Mouse (Mus musculus): ENCODE measurements at regions not wholly inside any gene's neighbourhood (a gene's known extent, or its start where the extent isn't known, plus 50 kb on each side); places are given as distances from the start of the nearest gene placed in this dataset.

- no peak for TF ChIP-seq CTCF (IDR thresholded peaks at IDR 0.05; ENCODE audit: borderline replicate concordance, extremely low read depth, insufficient read depth, insufficient read length)
- TF ChIP-seq POLR2A (IDR thresholded peaks at IDR 0.05; ENCODE audit: borderline replicate concordance, extremely low read depth, insufficient read depth, insufficient read length, poor library complexity, severe bottlenecking), result no peak
- no peak for DNase-seq (ENCODE audit: low read depth)
Observed at GRCm38 (mm10) chr11:93808431-93808830, 77.1 kb downstream of the Utp18 start.

- no peak for DNase-seq (ENCODE audit: low read depth)
Observed at GRCm38 (mm10) chr11:93807205-93807604, 78.4 kb downstream of the Utp18 start.

GRCm38 (mm10) chr11:93771143-93771940 lies 114.2 kb downstream of the Utp18 start:
- TF ChIP-seq CTCF (IDR thresholded peaks at IDR 0.05; ENCODE audit: borderline replicate concordance, extremely low read depth, insufficient read depth, insufficient read length) (no peak), POLR2A (IDR thresholded peaks at IDR 0.05; ENCODE audit: borderline replicate concordance, extremely low read depth, insufficient read depth, insufficient read length, poor library complexity, severe bottlenecking) (no peak)
- DNase-seq (ENCODE audit: low read depth), result peak; percentile 42

More at GRCm38 (mm10) chr11:93807205-93807604, 78.4 kb downstream of the Utp18 start:
- TF ChIP-seq CTCF (IDR thresholded peaks at IDR 0.05; ENCODE audit: borderline replicate concordance, extremely low read depth, insufficient read depth, insufficient read length) (no peak), POLR2A (IDR thresholded peaks at IDR 0.05; ENCODE audit: borderline replicate concordance, extremely low read depth, insufficient read depth, insufficient read length, poor library complexity, severe bottlenecking) (no peak)

- no peak for DNase-seq (ENCODE audit: low read depth)
- TF ChIP-seq POLR2A (IDR thresholded peaks at IDR 0.05; ENCODE audit: borderline replicate concordance, extremely low read depth, insufficient read depth, insufficient read length, poor library complexity, severe bottlenecking) (no peak), CTCF (IDR thresholded peaks at IDR 0.05; ENCODE audit: borderline replicate concordance, extremely low read depth, insufficient read depth, insufficient read length) (no peak)
Observed at GRCm38 (mm10) chr11:93765961-93766360, 119.6 kb downstream of the Utp18 start.

GRCm38 (mm10) chr11:93762832-93763530 lies 122.6 kb downstream of the Utp18 start:
- peak; percentile 77 for DNase-seq (ENCODE audit: low read depth)
- TF ChIP-seq CTCF (IDR thresholded peaks at IDR 0.05; ENCODE audit: borderline replicate concordance, extremely low read depth, insufficient read depth, insufficient read length) (peak; percentile 75; the same call in 1 of the 2 replicates), POLR2A (IDR thresholded peaks at IDR 0.05; ENCODE audit: borderline replicate concordance, extremely low read depth, insufficient read depth, insufficient read length, poor library complexity, severe bottlenecking) (no peak)

- DNase-seq (ENCODE audit: low read depth), result no peak
- no peak for TF ChIP-seq CTCF (IDR thresholded peaks at IDR 0.05; ENCODE audit: borderline replicate concordance, extremely low read depth, insufficient read depth, insufficient read length)
- no peak for TF ChIP-seq POLR2A (IDR thresholded peaks at IDR 0.05; ENCODE audit: borderline replicate concordance, extremely low read depth, insufficient read depth, insufficient read length, poor library complexity, severe bottlenecking)
Observed at GRCm38 (mm10) chr11:93757825-93758224, 127.7 kb downstream of the Utp18 start.

- TF ChIP-seq POLR2A (IDR thresholded peaks at IDR 0.05; ENCODE audit: borderline replicate concordance, extremely low read depth, insufficient read depth, insufficient read length, poor library complexity, severe bottlenecking) (no peak), CTCF (IDR thresholded peaks at IDR 0.05; ENCODE audit: borderline replicate concordance, extremely low read depth, insufficient read depth, insufficient read length) (no peak)
- DNase-seq (ENCODE audit: low read depth), result no peak
Observed at GRCm38 (mm10) chr11:93736618-93737017, 148.9 kb downstream of the Utp18 start.

- no peak for TF ChIP-seq POLR2A (IDR thresholded peaks at IDR 0.05; ENCODE audit: borderline replicate concordance, extremely low read depth, insufficient read depth, insufficient read length, poor library complexity, severe bottlenecking)
- TF ChIP-seq CTCF (IDR thresholded peaks at IDR 0.05; ENCODE audit: borderline replicate concordance, extremely low read depth, insufficient read depth, insufficient read length), result no peak
- DNase-seq (ENCODE audit: low read depth), result no peak
Observed at GRCm38 (mm10) chr11:93733568-93734185, 151.9 kb downstream of the Utp18 start.

- TF ChIP-seq POLR2A (IDR thresholded peaks at IDR 0.05; ENCODE audit: borderline replicate concordance, extremely low read depth, insufficient read depth, insufficient read length, poor library complexity, severe bottlenecking), result no peak
- no peak for TF ChIP-seq CTCF (IDR thresholded peaks at IDR 0.05; ENCODE audit: borderline replicate concordance, extremely low read depth, insufficient read depth, insufficient read length)
- DNase-seq (ENCODE audit: low read depth), result no peak
Observed at GRCm38 (mm10) chr11:93729119-93729518, 156.4 kb downstream of the Utp18 start.

GRCm38 (mm10) chr11:93725242-93725641 lies 160.3 kb downstream of the Utp18 start:
- TF ChIP-seq POLR2A (IDR thresholded peaks at IDR 0.05; ENCODE audit: borderline replicate concordance, extremely low read depth, insufficient read depth, insufficient read length, poor library complexity, severe bottlenecking) (no peak), CTCF (IDR thresholded peaks at IDR 0.05; ENCODE audit: borderline replicate concordance, extremely low read depth, insufficient read depth, insufficient read length) (no peak)
- DNase-seq (ENCODE audit: low read depth), result peak; percentile 87

- TF ChIP-seq CTCF (IDR thresholded peaks at IDR 0.05; ENCODE audit: borderline replicate concordance, extremely low read depth, insufficient read depth, insufficient read length) (no peak), POLR2A (IDR thresholded peaks at IDR 0.05; ENCODE audit: borderline replicate concordance, extremely low read depth, insufficient read depth, insufficient read length, poor library complexity, severe bottlenecking) (no peak)
- no peak for DNase-seq (ENCODE audit: low read depth)
Observed at GRCm38 (mm10) chr11:93719141-93719540, 166.4 kb downstream of the Utp18 start.
